Mouse (Mus musculus): Measurements from ENCODE around the gene Slc5a11. TPM values are rescaled to one million over a fixed set of nuclear protein-coding genes. Genes with fewer than 3 reads are reported as not detected.

Slc5a11 gene
- total RNA-seq, 1 experiment from 2014 or later = not detected

DNA sequence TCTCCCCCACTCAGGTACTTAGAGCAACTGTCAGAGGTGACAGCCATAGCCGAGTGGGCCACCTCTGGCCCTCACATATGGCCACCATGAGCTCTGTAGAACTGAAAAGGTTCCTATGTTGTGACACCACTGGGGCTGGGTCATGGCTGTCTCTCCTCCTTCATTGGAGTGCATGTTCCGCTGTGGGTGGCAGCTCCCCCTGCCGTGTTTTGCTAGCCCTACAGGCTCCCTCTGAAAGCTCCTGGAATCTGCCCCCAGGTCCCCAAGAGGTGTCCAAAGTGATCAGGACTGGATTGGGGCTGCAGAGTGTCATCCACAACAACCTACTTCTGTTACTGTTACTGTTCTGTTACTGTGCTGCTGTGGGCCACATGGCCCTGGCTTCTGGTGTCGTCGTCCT lies 2.3 kb upstream of the Slc5a11 start:
- DNase-seq = no peak

DNA sequence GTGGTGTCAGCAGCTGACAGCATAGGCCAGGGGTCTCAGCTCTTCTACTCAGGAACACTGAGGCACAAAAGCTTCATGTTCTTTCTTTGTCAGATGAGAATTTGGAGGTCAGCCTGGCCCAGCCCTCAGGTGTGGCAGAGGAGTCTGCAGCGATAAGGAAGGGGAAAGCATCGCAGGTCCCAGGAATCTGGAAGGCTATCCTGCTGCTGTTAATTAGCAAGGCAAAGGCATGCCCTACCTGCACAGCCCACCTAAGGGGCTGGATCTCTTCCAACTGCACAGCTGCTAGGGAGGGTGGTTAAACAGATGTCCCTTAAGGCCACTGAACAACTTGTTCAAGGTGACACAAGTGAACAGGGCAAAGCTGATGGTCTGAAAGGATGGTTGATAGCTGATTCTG lies 558 bp downstream of the Slc5a11 start:
- DNase-seq = no peak

DNA sequence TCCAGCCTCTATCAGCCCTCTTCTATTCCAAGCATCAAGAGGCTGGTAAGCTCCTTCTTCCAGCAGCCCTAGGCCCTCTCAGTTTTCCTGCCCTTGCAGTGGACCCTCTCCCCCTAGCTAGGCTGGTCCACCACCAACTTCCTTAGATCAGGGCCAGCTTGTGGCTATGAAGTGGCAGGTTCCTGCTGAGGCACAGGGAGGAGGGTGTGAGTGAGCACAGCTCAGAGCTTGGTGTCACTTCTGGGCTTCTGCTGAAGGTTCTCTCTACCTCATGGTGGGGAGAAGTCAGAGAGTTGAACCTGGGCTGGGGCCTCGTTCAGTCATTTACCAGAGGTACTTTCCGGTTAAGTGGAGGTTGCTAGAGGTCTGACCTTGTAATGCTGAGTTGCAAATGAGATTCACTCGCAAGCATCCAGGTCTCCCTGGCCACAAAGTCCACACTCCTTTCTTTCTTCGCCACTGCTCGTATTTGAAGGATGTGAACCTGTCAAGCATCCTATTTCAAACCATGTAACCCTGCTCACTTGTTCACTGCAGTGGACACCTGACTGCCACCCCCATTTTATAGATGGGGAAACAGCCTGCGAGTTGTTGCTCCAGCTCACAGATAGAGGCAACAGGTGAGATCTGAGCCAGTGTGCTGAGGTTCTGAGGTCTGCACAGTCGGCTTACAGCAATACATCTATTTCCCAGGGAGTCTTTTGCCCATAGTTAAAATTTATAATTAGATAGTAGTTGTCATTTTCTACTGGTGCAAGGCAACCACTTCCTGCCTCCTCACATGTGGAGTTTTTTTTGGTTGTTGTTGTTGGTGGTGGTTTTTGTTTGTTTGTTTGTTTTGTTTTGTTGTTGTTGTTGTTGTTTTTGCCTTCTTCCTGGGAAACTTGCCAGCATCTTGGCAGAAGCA lies 3.1 kb downstream of the Slc5a11 start:
- no peak for DNase-seq

DNA sequence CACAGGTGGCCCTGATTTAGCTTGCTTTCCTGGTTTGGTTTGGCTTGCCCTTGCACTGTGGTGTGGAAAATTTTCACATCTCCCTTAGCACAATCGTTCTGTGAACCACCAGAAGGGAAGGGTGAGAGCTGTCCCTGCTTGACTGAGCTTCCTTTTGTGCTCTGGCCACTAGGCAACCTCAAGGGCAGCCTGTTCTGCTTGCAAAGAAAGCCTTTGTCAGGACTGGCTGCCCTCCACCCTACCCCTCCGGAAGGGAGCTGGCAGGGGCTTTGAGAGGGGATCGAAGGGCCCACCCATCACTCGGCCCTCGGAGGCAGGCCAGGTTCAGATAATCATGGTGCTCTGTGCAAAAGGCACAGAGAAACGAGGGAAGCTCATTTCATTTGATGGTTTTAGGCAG lies 4.0 kb downstream of the Slc5a11 start:
- no peak for DNase-seq

DNA sequence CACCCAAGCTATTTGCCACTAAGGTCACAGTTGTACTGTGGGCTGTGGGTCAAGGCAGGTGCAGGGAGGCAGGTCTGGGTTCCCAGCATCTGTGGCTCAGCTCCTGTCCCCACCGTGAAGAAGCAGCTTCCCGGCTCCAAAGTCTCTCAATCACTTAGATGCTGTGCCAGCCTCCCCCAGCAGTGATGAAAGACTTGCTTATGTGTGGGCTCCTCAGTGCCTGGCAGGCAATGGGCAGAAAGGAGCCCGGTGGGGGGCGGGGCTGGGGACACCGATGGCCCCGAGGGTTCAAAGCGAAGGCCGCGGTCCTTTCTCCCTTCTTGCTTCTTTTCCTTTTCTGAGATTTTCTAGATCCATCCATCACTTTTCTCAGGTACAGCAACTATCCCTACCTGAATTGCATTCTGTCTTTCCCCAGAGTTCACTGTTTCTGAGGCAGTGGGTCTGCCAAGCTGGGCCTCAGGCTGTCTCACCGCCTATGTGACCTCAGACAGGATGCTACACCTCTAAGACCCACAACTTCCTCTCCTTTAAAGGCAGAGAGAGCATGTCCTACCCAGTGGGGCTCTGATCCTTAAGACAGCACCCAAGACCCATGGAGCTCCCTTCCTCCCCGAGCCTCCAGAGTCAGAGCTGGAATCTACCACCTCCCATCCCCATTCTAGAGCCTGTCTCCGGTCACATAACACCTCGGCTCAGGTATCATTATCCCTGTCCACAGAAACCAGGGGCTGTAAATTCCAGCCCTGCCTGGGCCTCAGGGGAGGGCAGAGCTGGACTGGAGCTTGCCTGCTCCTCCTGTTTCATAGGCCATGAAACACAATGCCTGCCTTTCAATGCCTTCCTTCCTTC lies 5.4 kb downstream of the Slc5a11 start:
- no peak for DNase-seq

DNA sequence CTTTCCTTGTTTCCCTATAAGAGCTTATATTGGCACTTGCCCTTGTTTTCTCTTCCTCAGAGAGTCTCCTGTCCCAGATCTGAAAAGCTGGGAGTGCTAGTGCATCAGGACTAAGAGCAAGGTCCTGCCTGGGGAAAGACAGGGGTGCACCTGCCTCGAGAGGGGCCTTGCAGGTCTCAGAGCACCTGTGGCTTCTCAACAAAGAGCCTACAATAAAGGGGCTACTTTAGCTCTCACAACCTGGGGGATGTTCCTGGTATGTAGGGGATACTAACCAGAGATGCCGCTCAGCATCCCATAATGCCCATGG lies 6.0 kb downstream of the Slc5a11 start:
- no peak for DNase-seq

DNA sequence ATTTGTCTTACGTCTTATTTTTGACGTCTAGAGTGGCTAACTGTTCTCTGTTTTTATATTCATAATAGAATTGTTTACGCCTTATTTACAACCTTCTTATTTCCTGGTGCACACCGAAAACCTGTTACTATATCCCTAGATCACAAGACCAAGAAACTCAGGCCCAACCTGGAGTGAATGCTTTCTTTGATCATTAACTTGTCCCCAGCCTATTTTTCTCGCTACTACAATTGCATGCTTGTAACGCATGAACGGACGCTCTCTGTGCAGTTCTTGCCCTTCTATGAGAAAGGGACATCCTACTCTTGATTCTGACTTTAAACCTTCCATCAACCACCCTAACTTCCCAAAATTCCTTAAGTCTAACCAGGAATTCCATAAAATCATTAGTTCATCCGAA lies 9.5 kb downstream of the Slc5a11 start:
- DNase-seq = no peak

DNA sequence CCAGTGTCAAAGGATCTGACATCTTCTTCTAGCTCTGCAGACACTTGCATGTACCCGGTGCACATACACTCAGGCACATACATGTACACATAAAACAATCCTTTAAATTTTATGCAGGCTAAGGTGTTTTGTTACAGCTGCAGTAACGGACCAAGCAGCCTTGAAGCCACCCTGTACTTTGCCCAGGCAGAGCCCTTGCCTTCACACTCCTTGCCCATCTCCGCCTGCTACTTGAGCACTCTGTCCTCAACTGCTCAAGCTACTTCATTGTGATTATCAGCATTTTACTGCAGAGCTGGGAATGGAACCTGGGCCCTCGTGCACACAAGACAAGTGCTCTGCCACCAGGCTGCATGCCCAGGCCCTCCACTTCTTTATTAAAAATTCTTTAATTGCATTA lies 10.6 kb downstream of the Slc5a11 start:
- no peak for DNase-seq

DNA sequence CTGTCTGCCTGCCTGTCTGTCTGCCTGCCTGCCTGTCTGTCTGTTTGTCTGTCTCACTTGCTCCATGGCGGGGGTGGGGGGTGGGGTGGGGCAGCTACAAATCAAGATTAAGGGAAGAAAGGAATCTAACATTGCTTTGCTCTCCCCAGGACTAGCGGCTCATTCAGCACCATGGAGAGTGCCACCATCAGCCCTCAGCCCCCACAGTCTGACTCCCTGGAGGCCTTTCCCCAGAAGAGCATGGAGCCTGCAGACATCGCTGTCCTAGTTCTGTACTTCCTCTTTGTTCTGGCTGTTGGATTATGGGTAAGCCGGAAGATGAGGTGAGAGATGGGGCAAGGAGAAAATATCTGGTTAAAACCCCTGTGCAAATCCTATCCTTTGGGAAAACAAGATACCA lies 20.9 kb downstream of the Slc5a11 start:
- peak; percentile 47 for DNase-seq

DNA sequence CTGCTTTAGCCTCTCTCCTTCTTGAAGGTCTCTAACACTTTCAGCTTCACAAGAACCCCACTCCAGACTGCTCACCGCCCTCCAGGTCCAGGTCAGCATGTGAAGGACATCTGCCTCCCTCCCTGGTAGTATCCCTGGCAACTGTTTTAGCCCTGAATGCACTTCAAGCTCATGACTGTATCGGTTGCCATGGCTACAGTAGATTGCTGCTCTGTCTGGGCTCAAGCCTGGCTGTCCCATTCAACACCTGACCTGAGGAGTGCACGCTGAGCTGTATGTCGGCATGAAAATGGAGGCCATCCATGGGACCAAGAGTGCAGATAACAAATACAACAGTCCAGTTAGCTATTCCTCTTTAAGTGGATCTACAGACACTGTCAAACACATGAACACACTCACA lies 24.0 kb downstream of the Slc5a11 start:
- no peak for DNase-seq

DNA sequence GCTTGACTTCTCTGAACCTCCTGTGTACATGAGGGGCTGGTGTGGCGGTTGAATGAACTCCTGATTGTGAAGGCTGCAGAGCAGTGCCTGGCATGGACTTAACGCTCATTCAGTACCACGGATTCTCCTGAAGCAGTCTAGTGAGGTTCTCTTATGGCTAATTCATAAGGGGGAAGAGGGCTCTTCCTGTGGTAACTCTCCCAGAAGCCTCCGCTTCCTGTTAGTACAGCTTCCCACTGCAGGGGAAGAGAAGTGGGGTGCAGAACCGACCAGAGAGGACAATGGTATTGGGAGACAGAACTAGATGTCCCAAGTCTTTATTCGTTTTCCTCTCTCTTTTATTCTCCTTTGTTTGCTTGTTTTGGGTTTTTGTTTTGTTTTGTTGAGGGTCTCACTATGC lies 25.5 kb downstream of the Slc5a11 start:
- DNase-seq = no peak

DNA sequence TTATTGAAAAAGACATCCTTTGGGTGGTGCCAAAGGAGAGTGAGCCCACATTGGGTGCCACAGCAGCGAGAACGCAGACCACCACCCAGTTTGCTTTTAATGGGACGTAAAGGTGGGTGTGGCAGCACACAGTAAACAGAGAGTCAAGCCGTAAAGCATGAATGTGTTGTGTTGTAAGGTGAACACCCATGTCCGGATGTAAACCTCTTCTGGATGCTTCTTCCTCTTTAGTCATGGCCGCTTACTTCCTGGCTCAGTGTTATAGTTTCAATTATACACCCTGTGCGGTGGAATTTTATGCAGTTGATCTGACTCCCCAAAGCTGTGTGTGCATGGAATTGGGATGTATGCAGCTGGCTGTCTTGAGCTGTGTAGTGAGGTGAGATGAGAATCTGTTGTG lies 27.7 kb downstream of the Slc5a11 start:
- no peak for DNase-seq

DNA sequence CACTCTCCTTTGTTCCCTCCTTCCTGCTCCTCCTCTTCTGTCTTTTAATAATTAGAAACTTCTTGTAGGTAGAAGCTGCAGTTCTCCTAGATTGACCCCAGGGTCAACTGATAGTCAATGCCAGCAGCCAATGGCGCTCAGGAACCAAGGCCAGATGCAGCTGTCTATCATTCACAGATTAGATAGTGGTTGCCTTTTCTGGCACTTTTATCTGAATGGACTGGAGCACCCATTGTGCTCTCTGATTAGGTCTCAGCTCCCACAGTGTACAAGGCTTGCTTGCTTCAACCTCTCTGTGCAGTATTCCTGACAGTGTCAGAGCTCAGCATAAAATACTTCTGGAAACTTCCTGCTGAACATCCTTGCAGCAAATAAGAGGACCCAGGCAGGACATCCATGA lies 30.3 kb downstream of the Slc5a11 start:
- DNase-seq = no peak

DNA sequence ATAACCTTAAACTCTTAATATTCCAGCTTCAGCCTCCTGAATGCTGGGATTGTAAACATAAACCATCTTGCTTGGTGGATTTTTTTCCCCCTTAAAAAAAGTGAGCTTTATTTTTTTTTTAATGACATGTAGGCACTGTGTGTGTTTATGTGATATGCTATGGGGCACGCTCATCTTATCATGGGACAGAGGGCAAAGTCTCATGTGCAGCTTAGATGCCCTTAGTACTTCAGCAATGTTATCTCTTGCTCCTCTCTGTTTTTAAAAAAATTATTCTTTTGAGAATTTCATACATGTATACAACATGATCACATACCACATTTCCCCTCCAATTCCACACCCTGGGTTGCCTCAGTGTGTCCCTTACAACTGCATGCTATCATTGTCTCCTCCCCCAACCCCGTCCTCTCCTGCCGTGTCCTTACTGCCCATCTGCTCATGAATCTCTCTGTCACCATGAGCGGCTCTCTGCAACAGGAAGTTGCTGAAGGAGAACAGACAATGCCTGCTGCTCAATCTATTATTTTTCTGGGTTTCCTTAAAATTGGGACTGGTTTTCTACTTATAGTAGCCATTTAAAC lies 32.0 kb downstream of the Slc5a11 start:
- no peak for DNase-seq

DNA sequence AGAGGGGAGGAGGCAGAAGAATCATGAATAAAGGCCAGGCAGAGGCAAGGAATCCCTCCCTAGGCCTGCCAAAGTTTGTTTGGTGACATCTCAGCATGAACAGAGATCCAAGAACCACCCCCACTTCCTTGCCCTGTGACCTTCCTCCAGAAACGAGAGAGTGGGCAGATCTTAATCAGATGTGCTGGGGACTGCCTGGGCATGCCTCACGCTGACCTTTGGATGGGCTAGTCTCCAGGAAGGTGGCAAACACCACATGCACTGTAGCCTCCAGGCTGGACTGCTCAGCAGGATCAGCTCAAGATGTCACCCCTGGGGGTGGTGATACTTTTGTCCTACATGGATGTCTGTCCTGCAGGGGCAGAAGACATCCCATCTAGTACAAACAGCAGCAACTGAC lies 33.6 kb downstream of the Slc5a11 start:
- DNase-seq = no peak

DNA sequence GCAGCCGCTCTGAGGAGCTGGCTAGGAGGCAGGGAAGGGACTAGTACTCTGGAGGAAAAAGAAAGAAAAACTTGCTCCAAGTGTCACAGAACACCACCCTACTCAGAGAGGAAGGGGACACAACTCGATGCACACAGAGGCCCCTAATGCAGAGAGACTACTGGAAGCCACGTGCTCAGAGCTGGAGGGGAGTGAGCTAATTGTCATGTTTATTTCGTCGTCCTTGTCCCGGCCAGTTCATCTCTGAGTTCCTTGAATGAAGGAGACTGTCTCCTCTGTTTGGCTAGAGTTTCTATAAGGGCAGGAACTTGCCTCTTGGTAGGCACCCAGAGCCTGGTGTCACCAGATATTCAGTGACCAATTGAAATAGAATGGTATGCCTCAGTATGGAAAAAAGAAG lies 36.8 kb downstream of the Slc5a11 start:
- DNase-seq = no peak

DNA sequence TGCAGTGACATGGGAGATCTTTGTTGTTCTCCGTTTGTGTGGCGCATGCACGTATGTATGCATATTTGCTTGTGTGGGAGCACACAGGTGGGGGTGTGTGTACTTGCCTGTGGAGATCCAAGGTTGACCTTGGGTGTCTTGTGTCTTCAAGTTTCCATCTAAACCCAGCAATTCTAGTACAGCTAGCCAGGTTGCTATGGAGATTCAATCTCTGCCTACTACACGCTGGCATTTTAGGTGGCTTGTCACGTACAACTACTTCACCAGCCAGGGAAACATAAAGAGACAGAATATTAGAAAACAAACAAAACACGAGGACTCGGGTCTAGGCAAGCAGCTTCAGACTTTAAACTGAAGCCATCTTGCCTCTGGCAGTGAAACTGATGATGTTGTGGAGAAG lies 38.8 kb downstream of the Slc5a11 start:
- DNase-seq = no peak

DNA sequence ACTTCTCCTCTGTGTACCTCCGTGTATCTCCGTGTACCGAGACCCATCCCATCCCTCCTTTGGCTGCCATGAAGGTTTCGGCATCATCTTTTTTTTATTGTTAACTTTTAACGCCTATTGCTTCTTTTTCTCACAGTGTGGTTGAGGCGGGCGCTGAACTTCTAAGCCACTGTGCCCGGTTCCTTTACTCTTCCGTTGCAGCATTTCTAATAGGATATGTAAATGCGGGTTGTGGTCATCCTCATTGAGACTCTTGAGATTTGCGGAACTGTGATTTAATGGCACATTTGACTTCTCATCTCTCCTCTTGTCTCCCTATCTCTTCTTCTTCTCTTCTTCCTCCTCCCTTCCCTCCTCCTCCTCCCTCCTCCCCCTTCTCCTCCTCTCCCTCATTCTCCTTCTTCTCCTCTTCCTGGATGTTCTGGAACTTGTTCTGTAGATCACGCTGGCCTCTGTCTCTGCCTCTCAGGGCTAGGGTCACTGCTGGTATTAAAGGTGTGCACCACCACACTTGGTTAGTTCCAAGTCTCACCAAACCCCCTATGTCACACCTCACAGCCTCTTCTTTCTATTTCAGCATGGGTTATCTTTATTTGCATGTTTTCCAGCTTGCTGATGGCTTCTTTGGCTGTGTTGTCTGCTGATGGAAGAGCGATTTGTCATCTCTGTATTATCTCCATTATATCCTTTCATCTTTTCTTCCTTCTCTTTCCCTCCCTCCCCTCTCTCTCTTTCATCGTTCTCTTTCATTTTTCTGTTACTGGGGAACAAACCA lies 39.8 kb downstream of the Slc5a11 start:
- no peak for DNase-seq

DNA sequence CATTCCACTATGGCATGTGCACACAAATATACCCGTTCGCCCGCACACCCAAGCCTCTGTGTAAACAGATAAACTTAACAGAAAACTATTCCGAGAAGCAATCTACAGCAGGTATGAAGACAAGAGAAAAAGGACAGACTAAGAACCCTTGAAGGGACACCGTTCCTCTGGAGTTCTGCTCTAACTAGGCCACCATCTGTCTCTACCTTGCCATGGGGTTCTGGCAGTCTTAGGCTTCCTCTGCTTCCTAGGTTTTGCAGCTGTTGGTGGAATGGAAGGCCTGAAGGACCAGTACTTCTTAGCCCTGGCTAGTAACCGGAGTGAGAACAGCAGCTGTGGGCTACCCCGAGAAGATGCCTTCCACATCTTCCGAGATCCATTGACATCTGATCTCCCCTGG lies 43.5 kb downstream of the Slc5a11 start:
- no peak for DNase-seq

DNA sequence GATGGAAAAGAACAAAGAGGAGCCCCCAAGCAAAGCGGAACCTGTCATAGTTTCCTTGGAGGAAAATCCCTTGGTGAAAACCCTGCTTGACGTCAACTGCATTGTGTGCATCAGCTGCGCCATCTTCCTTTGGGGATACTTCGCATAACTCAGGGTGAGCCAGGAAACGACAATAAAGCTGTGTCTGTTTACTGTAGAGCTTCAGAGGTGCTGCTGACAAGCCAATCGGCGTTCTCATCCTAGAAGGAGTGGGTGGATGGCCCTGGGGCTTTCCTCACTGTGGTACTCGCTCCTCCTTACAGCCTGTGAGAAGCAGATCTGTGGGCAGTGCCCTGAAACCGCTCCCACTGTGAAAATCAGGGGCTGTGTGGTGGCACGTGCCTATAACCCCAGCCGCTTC lies 58.5 kb downstream of the Slc5a11 start:
- no peak for DNase-seq

DNA sequence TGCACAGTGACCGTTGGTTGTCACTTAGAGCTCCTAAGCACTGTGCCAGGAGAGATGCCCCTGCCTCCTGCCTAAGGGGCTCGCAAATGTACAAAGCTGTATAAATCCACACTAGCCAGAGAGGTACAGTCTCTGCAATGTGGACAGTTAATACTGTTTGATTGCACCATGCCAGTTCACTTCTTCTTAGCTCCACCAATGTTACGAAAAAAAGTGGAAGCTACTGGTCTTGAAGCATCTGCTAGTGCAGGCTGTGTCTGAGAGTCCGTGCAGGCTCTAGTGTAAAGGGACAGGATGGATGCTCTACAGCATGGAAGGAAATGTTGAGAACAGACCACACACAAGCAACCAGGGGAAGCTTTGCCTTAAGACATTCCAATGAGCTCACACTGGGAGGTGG lies 62.0 kb downstream of the Slc5a11 start:
- DNase-seq = no peak

DNA sequence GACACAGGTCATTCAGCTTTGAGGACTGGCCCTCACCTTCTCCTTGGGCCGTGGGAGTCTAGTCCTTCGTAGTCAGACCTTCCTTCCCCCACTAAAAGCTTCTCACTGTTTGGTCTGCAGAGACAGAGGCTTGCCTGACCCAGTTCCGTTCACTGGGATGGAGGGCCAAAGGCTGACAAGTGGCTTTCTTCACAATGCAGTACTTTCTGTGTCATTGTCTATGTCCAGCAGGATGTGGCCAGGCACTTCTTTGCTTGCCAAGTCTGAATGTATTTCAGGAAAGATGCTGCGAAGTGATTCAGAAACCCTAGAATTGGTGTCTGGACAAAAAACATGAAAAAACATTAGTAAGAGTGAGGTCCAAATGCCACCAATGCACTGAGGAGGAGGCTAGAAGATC lies 65.2 kb downstream of the Slc5a11 start:
- DNase-seq = no peak

DNA sequence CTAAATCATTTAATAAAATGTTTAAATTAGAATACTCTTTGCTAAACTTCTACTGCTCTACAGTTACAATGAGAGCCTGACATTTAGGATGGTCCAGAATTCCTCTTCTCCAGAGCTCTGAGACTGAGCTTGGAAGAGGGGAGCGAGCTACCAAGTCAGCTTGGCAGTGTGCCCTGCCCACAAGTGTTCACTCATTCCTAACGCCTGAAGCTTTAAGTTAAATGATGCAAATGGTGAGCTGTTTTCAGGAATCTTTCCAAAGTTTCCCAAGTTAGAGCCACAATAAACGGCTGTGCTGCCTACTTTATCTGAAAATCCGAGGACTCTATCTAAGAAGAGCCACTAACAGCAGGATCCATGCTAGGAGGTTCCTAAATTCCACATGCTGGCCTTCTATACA lies 69.2 kb downstream of the Slc5a11 start:
- no peak for DNase-seq

Measured in adrenal gland, postnatal 25 days (tissue).